Mouse (Mus musculus) gastrocnemius, adult 2 months (tissue): ENCODE measurements around the gene Cyb561d2. TPM values are rescaled to one million over a fixed set of nuclear protein-coding genes. Genes with fewer than 3 reads are reported as not detected.
"Not testable (repeated sequence)": the region's sequence is repeated elsewhere in the genome, so short reads cannot be mapped to it uniquely, and the experiment has no call there.

Experiments
- DNase-seq: peaks from one replicate; pipeline ENCODE4 v3.0.0; 2022
- H3K27ac ChIP-seq: fragments of 200-600 bp; 2 replicates; pipeline ENCODE4 v1.8.1; 2022; ENCODE audit warnings: mild to moderate bottlenecking
- H3K4me3 ChIP-seq: fragments of 200-600 bp; 2 replicates; pipeline ENCODE4 v1.8.1; 2022; ENCODE audit warnings: mild to moderate bottlenecking, moderate library complexity
- CTCF ChIP-seq: fragments of 200-600 bp; IDR thresholded peaks from 2 replicates; pipeline ENCODE4 v1.8.1; 2022; ENCODE audit warnings: antibody characterized with exemption, mild to moderate bottlenecking, moderate library complexity
- intact Hi-C: fragments of 180-260 bp; cut with DNase I; formaldehyde crosslinking; loops from one replicate; pipeline ENCODE4 v1.15.1; 2025
- total RNA-seq, 2 experiments: library from RNA; stranded (reverse); gene quantifications; 2 replicates each; pipeline ENCODE4 v1.2.3; 2021

Gene Cyb561d2
- total RNA-seq, 2 experiments from 2014 or later, result 3.1 TPM

GRCm38 (mm10) chr9:107568331-107569261 lies 26.6 kb upstream of the Cyb561d2 start:
- Histone ChIP-seq H3K4me3 (peak overlapping the region; percentile 71), H3K27ac (peak overlapping the region; percentile 94)
- TF ChIP-seq CTCF, result no peak
- intact Hi-C loops, result no loop called here
- peak; percentile 92 for DNase-seq

- Histone ChIP-seq H3K4me3 (peak within 1 kb of the TSS; percentile 71), H3K27ac (peak within 1 kb of the TSS; percentile 94)
- TF ChIP-seq CTCF, result no peak
- intact Hi-C loops, result loop anchor here (2.0 kb wide), 1 partner anchor 45 kb away; no protein-coding TSS in a partner anchor
- DNase-seq, result no peak
Measured at GRCm38 (mm10) chr9:107567702-107568319, 25.8 kb upstream of the Cyb561d2 start, which contains the start of gene Hyal2. Gene Hyal2, plus strand, starts transcription at chr9:107567945.

- intact Hi-C loops, result loop anchor here (2.0 kb wide), 1 partner anchor 46 kb away; no protein-coding TSS in a partner anchor
- Histone ChIP-seq H3K4me3 (peak overlapping the region; percentile 71), H3K27ac (peak overlapping the region; percentile 94)
- no peak for TF ChIP-seq CTCF
- no peak for DNase-seq
Measured at GRCm38 (mm10) chr9:107566855-107567254, 24.9 kb upstream of the Cyb561d2 start.

- peak; percentile 89 for DNase-seq
- H3K4me3 ChIP-seq, result peak overlapping the region; percentile 62
- intact Hi-C loops, result loop anchor here (2.0 kb wide), 1 partner anchor 47 kb away; no protein-coding TSS in a partner anchor
- peak; percentile 98 for TF ChIP-seq CTCF
- peak overlapping the region; percentile 94 for H3K27ac ChIP-seq
Measured at GRCm38 (mm10) chr9:107566041-107566709, 24.2 kb upstream of the Cyb561d2 start.

- H3K4me3 ChIP-seq, result peak overlapping the region; percentile 62
- intact Hi-C loops, DNase-seq: not testable (repeated sequence)
- peak overlapping the region; percentile 94 for H3K27ac ChIP-seq
Measured at GRCm38 (mm10) chr9:107565556-107565955, 23.6 kb upstream of the Cyb561d2 start.

- intact Hi-C loops, result no loop called here
- H3K4me3 ChIP-seq, result peak within 1 kb of the TSS; percentile 84
- DNase-seq, result peak; percentile 96
- peak within 1 kb of the TSS; percentile 94 for H3K27ac ChIP-seq
- TF ChIP-seq CTCF, result no peak
Measured at GRCm38 (mm10) chr9:107563029-107563581, 21.1 kb upstream of the Cyb561d2 start, which contains the start of gene Tusc2. Gene Tusc2, plus strand, starts transcription at chr9:107563255.

- Histone ChIP-seq H3K27ac (peak overlapping the region; percentile 99), H3K4me3 (peak overlapping the region; percentile 89)
- intact Hi-C loops, result no loop called here
- no peak for TF ChIP-seq CTCF
- DNase-seq, result no peak
Measured at GRCm38 (mm10) chr9:107556346-107556745, 14.4 kb upstream of the Cyb561d2 start.

- peak overlapping the region; percentile 99 for H3K27ac ChIP-seq
- H3K4me3 ChIP-seq, result peak overlapping the region; percentile 89
- intact Hi-C loops, result no loop called here
- no peak for TF ChIP-seq CTCF
- no peak for DNase-seq
Measured at GRCm38 (mm10) chr9:107555701-107556100, 13.7 kb upstream of the Cyb561d2 start.

GRCm38 (mm10) chr9:107555031-107555457 lies 13.1 kb upstream of the Cyb561d2 start:
- peak overlapping the region; percentile 89 for H3K4me3 ChIP-seq
- peak; percentile 79 for DNase-seq
- intact Hi-C loops, result no loop called here
- H3K27ac ChIP-seq, result peak overlapping the region; percentile 99
- no peak for TF ChIP-seq CTCF

GRCm38 (mm10) chr9:107554319-107554825 lies 12.4 kb upstream of the Cyb561d2 start:
- peak overlapping the region; percentile 89 for H3K4me3 ChIP-seq
- TF ChIP-seq CTCF, result no peak
- intact Hi-C loops, result no loop called here
- DNase-seq, result peak; percentile 97
- H3K27ac ChIP-seq, result peak overlapping the region; percentile 99

- no peak for TF ChIP-seq CTCF
- Histone ChIP-seq H3K27ac (peak overlapping the region; percentile 99), H3K4me3 (peak overlapping the region; percentile 89)
- intact Hi-C loops, result no loop called here
- DNase-seq, result no peak
Measured at GRCm38 (mm10) chr9:107553541-107554318, 11.7 kb upstream of the Cyb561d2 start.
